Mouse (Mus musculus) spleen, adult 18-20 months (tissue): ENCODE measurements around the gene Glb1l3.
A peak's percentile ranks its signal among the peaks of the same experiment; 100 is the strongest.
"Not testable (repeated sequence)": the region's sequence is repeated elsewhere in the genome, so short reads cannot be mapped to it uniquely, and the experiment has no call there.

Source experiments
- DNase-seq, 2 experiments: peaks; one replicate each; pipeline ENCODE4 v3.0.0; 2022; ENCODE audit warnings: mixed read lengths in 2 of 2

The Glb1l3 gene

GRCm38 (mm10) chr9:26860751-26861150, at the start of gene Glb1l3:
Glb1l3 (minus strand) TSS chr9:26860890.
- DNase-seq: no peak

GRCm38 (mm10) chr9:26869856-26870255, 9.2 kb upstream of the Glb1l3 start:
- not testable (repeated sequence) for DNase-seq

GRCm38 (mm10) chr9:26831089-26831488, 29.6 kb downstream of the Glb1l3 start:
- DNase-seq: no peak

- no peak for DNase-seq
These were observed 40.7 kb downstream of the Glb1l3 start for GRCm38 (mm10) chr9:26819942-26820341.

GRCm38 (mm10) chr9:26808735-26809134, 52.0 kb downstream of the Glb1l3 start:
- no peak for DNase-seq

- DNase-seq: peak; percentile 25 to 36
These were observed 54.6 kb downstream of the Glb1l3 start, which contains the start of gene Glb1l2 for GRCm38 (mm10) chr9:26805935-26806666. Glb1l2 (minus strand) TSS chr9:26806468.

GRCm38 (mm10) chr9:26804321-26804720, 56.4 kb downstream of the Glb1l3 start:
- no peak for DNase-seq

GRCm38 (mm10) chr9:26800357-26800756, 60.3 kb downstream of the Glb1l3 start:
- no peak for DNase-seq

- DNase-seq: no peak
These were observed 62.0 kb downstream of the Glb1l3 start for GRCm38 (mm10) chr9:26798731-26799130.

GRCm38 (mm10) chr9:26798205-26798604, 62.5 kb downstream of the Glb1l3 start:
- no peak for DNase-seq

- no peak for DNase-seq
These were observed 67.9 kb downstream of the Glb1l3 start for GRCm38 (mm10) chr9:26792829-26793228.

- no peak for DNase-seq
These were observed 77.2 kb downstream of the Glb1l3 start for GRCm38 (mm10) chr9:26783414-26783975.

- no peak for DNase-seq
These were observed 82.3 kb downstream of the Glb1l3 start for GRCm38 (mm10) chr9:26778421-26778820.

GRCm38 (mm10) chr9:26776122-26776902, 84.4 kb downstream of the Glb1l3 start:
- no peak for DNase-seq

- no peak for DNase-seq
These were observed 85.0 kb downstream of the Glb1l3 start for GRCm38 (mm10) chr9:26775700-26776099.

GRCm38 (mm10) chr9:26768181-26768580, 92.5 kb downstream of the Glb1l3 start:
- no peak for DNase-seq
